Mouse (Mus musculus) kidney, embryonic 16.5 days (tissue): ENCODE data around the gene Il1rl1. TPM values are rescaled to one million over a fixed set of nuclear protein-coding genes. Genes with fewer than 3 reads are reported as not detected.

ENCODE experiments used
- ATAC-seq: fragments of 200-750 bp; cut with Nextera tagmentation; 2 replicates; pipeline ENCODE4 v1.8.0; 2017; ENCODE audit warnings: moderate TSS enrichment; ENCODE audit not compliant: low FRiP score, low TSS enrichment
- H3K27ac ChIP-seq: fragments of 300-500 bp; sonication (generic); 2 replicates; pipeline ENCODE4 v1.5.1; 2014; ENCODE audit warnings: low read length
- H3K27me3 ChIP-seq: fragments of 300-500 bp; sonication (generic); 2 replicates; pipeline ENCODE4 v1.6.1; 2014; ENCODE audit warnings: low read length, control low read depth, mixed read lengths; ENCODE audit not compliant: insufficient read depth
- H3K36me3 ChIP-seq: fragments of 300-500 bp; sonication (generic); 2 replicates; pipeline ENCODE4 v1.6.1; 2014; ENCODE audit warnings: low read length, control low read depth, mixed read lengths; ENCODE audit not compliant: insufficient read depth
- H3K4me1 ChIP-seq: fragments of 300-500 bp; sonication (generic); 2 replicates; pipeline ENCODE4 v1.6.1; 2014; ENCODE audit warnings: low read length, control low read depth, mixed read lengths; ENCODE audit not compliant: insufficient read depth
- H3K4me2 ChIP-seq: fragments of 300-500 bp; sonication (generic); replicated peaks from 2 replicates; pipeline ENCODE4 v1.6.1; 2014; ENCODE audit warnings: low read depth, low read length
- H3K4me3 ChIP-seq: fragments of 300-500 bp; sonication (generic); 2 replicates; pipeline ENCODE4 v1.5.1; 2014; ENCODE audit warnings: mild to moderate bottlenecking, low read length
- H3K9ac ChIP-seq: fragments of 300-500 bp; sonication (generic); replicated peaks from 2 replicates; pipeline ENCODE4 v1.6.1; 2014; ENCODE audit warnings: low read length
- H3K9me3 ChIP-seq: fragments of 300-500 bp; sonication (generic); 2 replicates; pipeline ENCODE4 v1.6.1; 2016; ENCODE audit warnings: low read length, control low read depth
- WGBS: fragments of 180-500 bp; shearing (Covaris S2); extraction: QIAGEN DNeasy Blood & Tissue Kit; methylation state at CpG from one replicate; pipeline ENCODE4 v1.1.7; 2014; 5-methylcytosine and 5-hydroxymethylcytosine counted together
- polyA plus RNA-seq: library from polyadenylated mRNA; unstranded; fragments of >200 nt; fragmentation: Nextera tagmentation; extraction: Ambion mirVana; gene quantifications from 2 replicates; pipeline ENCODE4 v1.2.1, GENCODE M21; 2015

Gene Il1rl1
- polyA plus RNA-seq = 0.19 and 0.21 TPM in 2 replicates

DNA sequence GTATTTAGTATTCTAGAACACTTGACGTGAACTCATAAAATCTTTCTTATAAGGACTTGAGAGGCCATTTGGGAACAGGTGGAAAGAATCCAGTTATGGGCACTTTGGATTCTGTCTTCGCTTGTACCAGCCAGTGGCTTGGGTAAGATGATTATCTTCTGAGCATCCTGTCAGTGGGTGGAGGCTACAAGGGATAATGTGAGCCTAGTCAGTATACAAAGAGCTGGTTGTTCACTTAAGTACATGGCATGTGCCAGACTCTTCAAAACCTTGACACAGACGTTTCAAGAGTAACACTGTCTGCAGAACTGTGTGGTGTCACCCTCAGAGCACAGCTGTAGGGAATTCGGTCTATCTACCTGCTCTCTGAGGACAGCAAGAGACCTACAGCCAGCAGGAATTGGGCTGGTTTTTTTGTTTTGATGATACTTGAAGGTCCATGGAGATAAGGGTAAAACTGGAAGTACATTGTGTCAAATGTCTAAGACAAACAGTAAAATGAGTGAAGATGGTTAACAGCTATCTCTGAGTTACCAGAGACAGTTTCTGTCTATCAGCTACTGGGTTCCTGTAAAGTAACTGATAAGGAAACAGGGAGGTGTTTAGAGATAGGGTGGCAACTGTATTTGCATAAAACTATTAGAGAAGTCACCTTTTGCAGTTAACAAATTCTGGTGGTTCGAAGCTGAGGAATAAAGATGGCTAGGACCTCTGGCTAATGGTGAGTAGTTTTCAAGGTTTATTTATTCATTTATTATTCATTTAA lies at the start of gene Il1rl1:
Gene Il1rl1, plus strand, starts transcription at position 661 of the 766 bp plus-strand sequence.
- H3K4me1 ChIP-seq = no peaks in the 10 kb centered on the region
- no peak within 1 kb of the TSS for H3K9ac ChIP-seq
- no peak within 1 kb of the TSS for H3K4me2 ChIP-seq
- no peak within 1 kb of the TSS for H3K4me3 ChIP-seq
- no peaks in the 10 kb centered on the region for H3K9me3 ChIP-seq
- H3K27ac ChIP-seq = no peak within 1 kb of the TSS
- 83% methylated on average over 5 of the region's 5 CpGs for WGBS
- no peak for ATAC-seq
- no peaks in the 10 kb centered on the region for H3K36me3 ChIP-seq
- H3K27me3 ChIP-seq = no peaks in the 10 kb centered on the region

DNA sequence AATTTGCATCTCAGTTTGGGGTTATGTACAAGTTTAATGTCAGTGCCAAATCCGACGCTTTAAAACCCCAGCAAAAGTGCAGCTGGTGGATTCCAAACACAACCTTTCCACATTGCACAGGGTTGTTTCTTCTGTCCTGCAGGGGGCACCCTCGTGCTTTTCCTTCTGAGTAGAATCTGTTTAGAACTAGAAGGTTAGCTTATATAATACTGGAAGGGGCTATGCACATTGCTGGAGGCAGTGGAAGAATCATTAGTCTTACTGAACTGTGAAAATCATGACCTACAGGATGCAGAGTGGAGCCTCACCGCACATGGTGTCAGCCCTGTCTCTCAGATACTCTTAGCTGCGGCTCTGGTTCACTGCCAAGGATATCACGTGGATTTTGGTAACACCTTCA lies 49.3 kb upstream of the Il1rl1 start:
- no peaks in the 10 kb centered on the region for H3K9me3 ChIP-seq
- no peak overlapping the region for H3K27ac ChIP-seq
- no peak overlapping the region for H3K4me3 ChIP-seq
- no peak overlapping the region for H3K9ac ChIP-seq
- no peak for ATAC-seq
- no peaks in the 10 kb centered on the region for H3K4me1 ChIP-seq
- no peaks in the 10 kb centered on the region for H3K36me3 ChIP-seq
- H3K4me2 ChIP-seq = no peak overlapping the region
- H3K27me3 ChIP-seq = no peaks in the 10 kb centered on the region
- 41% methylated on average over 6 of the region's 6 CpGs for WGBS

- H3K36me3 ChIP-seq = no peaks in the 10 kb centered on the region
- H3K4me3 ChIP-seq = no peak overlapping the region
- ATAC-seq = no peak
- H3K27me3 ChIP-seq = no peaks in the 10 kb centered on the region
- no peak overlapping the region for H3K4me2 ChIP-seq
- no peak overlapping the region for H3K9ac ChIP-seq
- H3K27ac ChIP-seq = no peak overlapping the region
- no peaks in the 10 kb centered on the region for H3K4me1 ChIP-seq
- no peaks in the 10 kb centered on the region for H3K9me3 ChIP-seq
- 84% methylated on average over 11 of the region's 11 CpGs for WGBS
Measured at GRCm38 (mm10) chr1:40380990-40381389, 48.4 kb upstream of the Il1rl1 start.

DNA sequence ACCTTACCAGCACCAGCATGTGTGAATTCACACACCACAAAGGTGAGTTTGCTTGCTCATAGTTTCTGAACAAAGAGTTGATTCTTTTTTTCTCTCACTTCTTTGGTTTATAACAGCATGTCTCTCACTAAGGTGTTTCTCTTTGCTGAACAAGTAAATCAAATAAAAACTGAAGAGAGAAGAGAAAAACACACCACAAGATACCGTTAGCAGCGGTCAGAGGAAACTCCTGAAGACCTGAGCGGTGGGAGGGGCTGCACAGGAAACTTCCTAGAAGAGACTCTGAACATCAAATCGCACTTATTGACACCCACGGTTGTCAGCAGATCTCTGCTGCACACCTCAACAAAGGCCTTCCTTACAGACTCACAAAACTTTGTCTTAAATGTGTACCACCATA lies 46.5 kb upstream of the Il1rl1 start:
- no peak for ATAC-seq
- Histone ChIP-seq H3K4me2 (no peak overlapping the region), H3K27ac (no peak overlapping the region), H3K27me3 (no peaks in the 10 kb centered on the region), H3K4me3 (no peak overlapping the region), H3K4me1 (no peaks in the 10 kb centered on the region), H3K36me3 (no peaks in the 10 kb centered on the region), H3K9ac (no peak overlapping the region), H3K9me3 (0 out of 2 replicates have a peak, but pooled peaks cover 1% of the 10 kb centered on the region)
- WGBS = 88% methylated on average over 5 of the region's 5 CpGs

DNA sequence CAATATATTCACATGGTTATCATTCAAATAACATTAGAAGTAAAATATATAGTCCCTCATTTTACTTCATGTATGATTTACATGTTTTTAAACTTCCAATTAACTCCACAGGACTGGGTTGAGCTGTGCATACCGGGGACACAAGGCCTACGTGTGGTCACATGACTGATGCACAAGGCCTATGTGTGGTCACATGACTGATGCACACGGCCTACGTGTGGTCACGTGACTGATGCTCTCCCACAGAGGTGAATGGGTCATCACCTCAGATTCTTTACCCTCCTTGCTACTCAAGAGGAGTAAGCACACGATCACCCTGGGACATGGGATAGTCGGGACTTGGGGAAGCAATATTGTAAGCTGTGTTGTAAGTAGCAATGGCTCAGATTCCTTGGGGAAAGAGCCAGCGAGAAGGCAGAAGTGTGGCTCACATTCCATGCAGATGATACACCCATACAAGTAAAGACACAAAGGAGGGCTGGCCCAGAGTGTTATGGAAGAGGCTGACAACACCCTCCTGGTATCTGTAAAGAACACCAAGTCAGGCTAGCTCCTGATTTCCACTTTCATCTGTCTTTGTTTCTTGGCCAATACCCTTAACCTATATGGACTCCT lies 44.3 kb upstream of the Il1rl1 start:
- Histone ChIP-seq H3K27me3 (no peaks in the 10 kb centered on the region), H3K9me3 (peaks cover 5% of the 10 kb centered on the region; the same call in 1 of the 2 replicates), H3K27ac (no peak overlapping the region), H3K4me3 (no peak overlapping the region), H3K9ac (no peak overlapping the region), H3K4me2 (no peak overlapping the region), H3K4me1 (no peaks in the 10 kb centered on the region), H3K36me3 (no peaks in the 10 kb centered on the region)
- ATAC-seq = no peak
- 85% methylated on average over 8 of the region's 8 CpGs for WGBS

GRCm38 (mm10) chr1:40391374-40391773 lies 38.0 kb upstream of the Il1rl1 start:
- no peak for ATAC-seq
- Histone ChIP-seq H3K27me3 (no peaks in the 10 kb centered on the region), H3K9ac (no peak overlapping the region), H3K4me3 (no peak overlapping the region), H3K4me1 (no peaks in the 10 kb centered on the region), H3K4me2 (no peak overlapping the region), H3K36me3 (no peaks in the 10 kb centered on the region), H3K27ac (no peak overlapping the region), H3K9me3 (peaks cover 5% of the 10 kb centered on the region; the same call in 1 of the 2 replicates)
- WGBS = 93% methylated on average over 3 of the region's 3 CpGs

- Histone ChIP-seq H3K27me3 (no peaks in the 10 kb centered on the region), H3K4me2 (no peak overlapping the region), H3K9ac (no peak overlapping the region), H3K9me3 (peaks cover 5% of the 10 kb centered on the region; the same call in 1 of the 2 replicates), H3K4me1 (no peaks in the 10 kb centered on the region), H3K36me3 (no peaks in the 10 kb centered on the region), H3K27ac (no peak overlapping the region), H3K4me3 (no peak overlapping the region)
- WGBS = 70% methylated on average over 6 of the region's 6 CpGs
- no peak for ATAC-seq
Measured at GRCm38 (mm10) chr1:40392535-40392934, 36.8 kb upstream of the Il1rl1 start.

GRCm38 (mm10) chr1:40393214-40393613 lies 36.2 kb upstream of the Il1rl1 start:
- Histone ChIP-seq H3K9ac (no peak overlapping the region), H3K27me3 (no peaks in the 10 kb centered on the region), H3K4me3 (no peak overlapping the region), H3K4me1 (no peaks in the 10 kb centered on the region), H3K27ac (no peak overlapping the region), H3K9me3 (peaks cover under 1% of the 10 kb centered on the region; the same call in 1 of the 2 replicates), H3K4me2 (no peak overlapping the region), H3K36me3 (no peaks in the 10 kb centered on the region)
- WGBS = 85% methylated on average over 7 of the region's 7 CpGs
- no peak for ATAC-seq

DNA sequence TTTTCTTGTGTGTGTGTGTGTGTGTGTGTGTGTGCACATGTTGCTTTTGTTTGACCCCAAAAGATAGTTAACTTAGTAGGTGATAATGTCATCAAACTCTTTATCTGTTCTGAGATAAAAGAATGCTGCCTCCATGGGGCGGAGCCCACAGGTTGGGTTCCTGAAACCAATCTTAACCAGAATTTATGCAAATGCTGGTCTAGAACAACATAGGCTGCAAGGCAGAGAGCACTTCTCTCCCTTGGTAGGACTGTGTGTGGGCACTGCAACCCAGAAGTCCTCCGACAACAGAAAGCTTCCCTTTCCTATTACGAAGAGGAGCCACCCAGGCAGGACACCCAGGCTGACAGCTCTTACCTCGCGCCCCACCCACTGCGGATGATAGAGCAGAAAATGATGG lies 29.7 kb upstream of the Il1rl1 start:
- no peaks in the 10 kb centered on the region for H3K9me3 ChIP-seq
- 88% methylated on average over 6 of the region's 6 CpGs for WGBS
- no peak for ATAC-seq
- H3K9ac ChIP-seq = no peak overlapping the region
- no peaks in the 10 kb centered on the region for H3K4me1 ChIP-seq
- H3K4me2 ChIP-seq = no peak overlapping the region
- H3K36me3 ChIP-seq = no peaks in the 10 kb centered on the region
- no peak overlapping the region for H3K4me3 ChIP-seq
- no peaks in the 10 kb centered on the region for H3K27me3 ChIP-seq
- H3K27ac ChIP-seq = no peak overlapping the region

- Histone ChIP-seq H3K4me3 (no peak overlapping the region), H3K4me1 (no peaks in the 10 kb centered on the region), H3K36me3 (no peaks in the 10 kb centered on the region), H3K4me2 (no peak overlapping the region), H3K9ac (no peak overlapping the region), H3K9me3 (no peaks in the 10 kb centered on the region), H3K27me3 (no peaks in the 10 kb centered on the region), H3K27ac (no peak overlapping the region)
- WGBS = 69% methylated on average over 7 of the region's 7 CpGs
- no peak for ATAC-seq
Measured at GRCm38 (mm10) chr1:40404682-40405081, 24.7 kb upstream of the Il1rl1 start.
